Mouse (Mus musculus): ENCODE measurements at regions not wholly inside any gene's neighbourhood (a gene's known extent, or its start where the extent isn't known, plus 50 kb on each side); places are given as distances from the start of the nearest gene placed in this dataset.
A peak's percentile ranks its signal among the peaks of the same experiment; 100 is the strongest.

GRCm38 (mm10) chrX:22898698-22899051 lies 466.2 kb downstream of the Klhl13 start:
- no peak for DNase-seq (ENCODE audit: low spot score in 2 of 2)

- no peak for DNase-seq (ENCODE audit: low spot score in 2 of 2)
Measured at GRCm38 (mm10) chrX:22898048-22898697, 466.7 kb downstream of the Klhl13 start.

DNA sequence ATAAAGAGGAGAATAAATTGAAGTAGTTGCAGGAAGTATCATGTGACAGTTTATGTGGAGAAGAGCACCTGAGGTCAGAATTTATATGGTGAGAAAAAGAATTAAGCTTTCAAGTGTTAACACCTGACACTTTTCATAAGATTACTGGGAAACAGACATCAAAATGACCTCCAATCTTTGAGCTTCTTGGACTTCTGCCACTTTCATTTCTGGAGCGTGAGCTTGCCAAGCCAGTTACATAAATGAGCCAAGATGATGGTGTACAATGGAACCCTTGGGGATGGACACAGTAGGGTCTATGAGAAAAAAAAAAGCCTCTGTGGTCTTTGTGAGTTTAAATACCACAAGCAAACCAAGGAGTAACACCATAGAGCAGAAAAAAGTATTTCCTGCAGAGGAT lies 495.1 kb downstream of the Klhl13 start:
- no peak for DNase-seq (ENCODE audit: low spot score in 2 of 2)

GRCm38 (mm10) chrX:22849522-22850495 lies 515.1 kb downstream of the Klhl13 start:
- DNase-seq (ENCODE audit: low spot score in 2 of 2): no peak

GRCm38 (mm10) chrX:22848778-22849177 lies 516.1 kb downstream of the Klhl13 start:
- no peak for DNase-seq (ENCODE audit: low spot score in 2 of 2)

- DNase-seq (ENCODE audit: low spot score in 2 of 2): no peak
Measured at GRCm38 (mm10) chrX:22833226-22833625, 531.7 kb downstream of the Klhl13 start.

GRCm38 (mm10) chrX:22805184-22805583 lies 559.7 kb downstream of the Klhl13 start:
- DNase-seq (ENCODE audit: low spot score in 2 of 2): no peak

DNA sequence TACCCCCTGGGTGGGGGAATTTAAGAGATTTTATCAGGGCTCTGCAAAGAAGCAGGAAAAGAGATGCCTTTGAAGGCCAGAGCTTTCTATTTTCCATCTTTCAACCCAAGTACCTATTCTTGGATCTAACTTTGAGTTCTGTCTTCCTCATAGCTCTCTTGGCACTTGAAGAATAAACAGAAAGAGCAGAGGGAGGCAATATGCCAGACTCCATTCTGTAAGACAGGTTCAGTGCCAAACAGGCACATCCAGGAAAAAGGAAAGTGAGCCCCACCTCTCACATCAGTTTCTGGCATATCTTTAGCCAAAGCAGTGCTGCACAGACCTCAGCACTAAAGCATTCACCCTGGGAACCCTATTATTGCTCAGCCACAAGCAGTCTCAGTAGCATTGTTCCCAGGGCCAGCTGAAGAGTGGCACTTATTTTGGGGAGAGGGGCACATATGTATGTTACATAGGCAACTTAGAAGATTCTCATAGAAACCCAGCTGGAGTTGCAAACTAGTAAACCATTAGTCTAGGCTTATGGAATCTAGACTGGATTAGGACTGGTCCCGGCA lies 594.8 kb downstream of the Klhl13 start:
- peak in 1 of 2 experiments; percentile 1 for DNase-seq (ENCODE audit: low spot score in 2 of 2)

GRCm38 (mm10) chrX:22739235-22739634 lies 625.6 kb downstream of the Klhl13 start:
- no peak for DNase-seq (ENCODE audit: low spot score in 2 of 2)

DNA sequence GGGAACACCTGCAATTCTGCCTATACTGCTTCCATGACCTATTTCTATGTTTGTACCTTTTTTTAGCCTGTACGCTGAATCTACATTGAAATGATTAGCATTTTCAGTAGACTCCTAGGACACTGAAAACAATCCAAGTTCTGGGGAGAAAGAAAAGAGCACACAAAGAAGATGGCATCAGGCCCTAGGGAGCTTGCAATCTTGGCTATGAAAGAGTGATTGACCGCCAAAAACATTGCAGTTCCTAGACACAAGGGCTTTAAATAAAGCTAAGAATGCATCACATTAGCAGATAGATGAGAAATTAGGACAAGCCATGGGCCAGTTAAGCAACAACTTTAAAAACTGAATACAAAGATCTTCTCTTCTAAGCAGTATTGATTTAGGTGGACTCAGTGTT lies 666.7 kb downstream of the Klhl13 start:
- DNase-seq (ENCODE audit: low spot score in 2 of 2): no peak

GRCm38 (mm10) chrX:22657722-22658342 lies 707.0 kb downstream of the Klhl13 start:
- DNase-seq (ENCODE audit: low spot score in 2 of 2): no peak

Measured in urinary bladder, adult 18-20 months (tissue).